Mouse (Mus musculus) embryonic facial prominence, embryonic 11.5 days (tissue): ENCODE measurements around the gene Rab4a. TPM values are rescaled to one million over a fixed set of nuclear protein-coding genes. Genes with fewer than 3 reads are reported as not detected.
A peak's percentile ranks its signal among the peaks of the same experiment; 100 is the strongest.

Experiments used
- ATAC-seq: fragments of 200-750 bp; cut with Nextera tagmentation; replicated peaks from 2 replicates; pipeline ENCODE4 v1.8.0; 2017; ENCODE audit warnings: low read depth; ENCODE audit not compliant: insufficient number of reproducible peaks, low FRiP score, low TSS enrichment
- DNase-seq: peaks from one replicate; pipeline ENCODE4 v3.0.0-alpha.2; 2015; ENCODE audit warnings: low spot score
- H3K27ac ChIP-seq: fragments of 300-500 bp; sonication (generic); replicated peaks from 2 replicates; pipeline ENCODE4 v1.5.1; 2014; ENCODE audit warnings: mild to moderate bottlenecking, low read depth, low read length, control low read depth
- H3K27me3 ChIP-seq: fragments of 300-500 bp; sonication (generic); 2 replicates; pipeline ENCODE4 v1.6.1; 2014; ENCODE audit warnings: mild to moderate bottlenecking, low read length, moderate library complexity, mixed read lengths; ENCODE audit not compliant: control insufficient read depth, insufficient read depth
- H3K36me3 ChIP-seq: fragments of 300-500 bp; sonication (generic); replicated peaks from 2 replicates; pipeline ENCODE4 v1.6.1; 2014; ENCODE audit warnings: low read depth, mild to moderate bottlenecking, low read length, moderate library complexity, mixed read lengths; ENCODE audit not compliant: control insufficient read depth, insufficient read depth
- H3K4me1 ChIP-seq: fragments of 300-500 bp; sonication (generic); 2 replicates; pipeline ENCODE4 v1.6.1; 2014; ENCODE audit warnings: low read length, mixed read lengths; ENCODE audit not compliant: control insufficient read depth, insufficient read depth
- H3K4me2 ChIP-seq: fragments of 300-500 bp; sonication (generic); 2 replicates; pipeline ENCODE4 v1.6.1; 2014; ENCODE audit warnings: low read depth, mild to moderate bottlenecking, control low read depth, low read length, moderate library complexity
- H3K4me3 ChIP-seq: fragments of 300-500 bp; sonication (generic); 2 replicates; pipeline ENCODE4 v1.5.1; 2014; ENCODE audit warnings: low read depth, low read length, control low read depth
- H3K9ac ChIP-seq: fragments of 300-500 bp; sonication (generic); replicated peaks from 2 replicates; pipeline ENCODE4 v1.6.1; 2014; ENCODE audit warnings: mild to moderate bottlenecking, control low read depth, low read length
- H3K9me3 ChIP-seq: fragments of 300-500 bp; sonication (generic); replicated peaks from 2 replicates; pipeline ENCODE4 v1.6.1; 2016; ENCODE audit warnings: mild to moderate bottlenecking, low read length, inconsistent platforms, mixed read lengths; ENCODE audit not compliant: control insufficient read depth
- WGBS: fragments of 180-500 bp; shearing (Covaris S2); extraction: QIAGEN DNeasy Blood & Tissue Kit; methylation state at CpG from one replicate; pipeline ENCODE4 v1.1.7; 2014; 5-methylcytosine and 5-hydroxymethylcytosine counted together
- polyA plus RNA-seq: library from polyadenylated mRNA; unstranded; fragments of >200 nt; fragmentation: Nextera tagmentation; extraction: Ambion mirVana; gene quantifications from 2 replicates; pipeline ENCODE4 v1.2.1, GENCODE M21; 2014

The Rab4a gene
- 56.7 and 57.3 TPM in 2 replicates for polyA plus RNA-seq

GRCm38 (mm10) chr8:123805718-123806373 is at the start of gene Rab4a:
TSS of gene Rab4a (plus strand) at chr8:123805985.
- H3K27me3 ChIP-seq: no peaks in the 10 kb centered on the region
- WGBS: 0% methylated on average over 35 of the region's 48 CpGs
- peak within 1 kb of the TSS; percentile 86 for H3K4me2 ChIP-seq

GRCm38 (mm10) chr8:123756901-123757300 is 48.9 kb upstream of the Rab4a start:
- no peak overlapping the region for H3K4me2 ChIP-seq
- H3K36me3 ChIP-seq: no peaks in the 10 kb centered on the region
- 74% methylated on average over 8 of the region's 8 CpGs for WGBS
- H3K4me1 ChIP-seq: peaks cover 7% of the 10 kb centered on the region
- H3K9me3 ChIP-seq: no peaks in the 10 kb centered on the region
- H3K4me3 ChIP-seq: no peak overlapping the region
- no peak overlapping the region for H3K27ac ChIP-seq
- H3K27me3 ChIP-seq: no peaks in the 10 kb centered on the region
- H3K9ac ChIP-seq: no peak overlapping the region
- ATAC-seq: no peak
- no peak for DNase-seq

More at GRCm38 (mm10) chr8:123805718-123806373, at the start of gene Rab4a:
- Histone ChIP-seq H3K36me3 (no peaks in the 10 kb centered on the region), H3K4me1 (peaks cover 4% of the 10 kb centered on the region), H3K9me3 (no peaks in the 10 kb centered on the region), H3K27ac (peak within 1 kb of the TSS; percentile 48), H3K9ac (peak within 1 kb of the TSS; percentile 77), H3K4me3 (peak within 1 kb of the TSS; percentile 65)
- DNase-seq (peak; percentile 93), ATAC-seq (peak; percentile 91)

- WGBS: 100% methylated on average over 1 of the region's 1 CpGs
Measured at GRCm38 (mm10) chr8:123758935-123759334, 46.9 kb upstream of the Rab4a start.

GRCm38 (mm10) chr8:123759933-123760332 is 45.9 kb upstream of the Rab4a start:
- WGBS: 11% methylated on average over 10 of the region's 10 CpGs
- peaks cover 4% of the 10 kb centered on the region for H3K4me1 ChIP-seq
- no peak overlapping the region for H3K4me2 ChIP-seq
- H3K4me3 ChIP-seq: no peak overlapping the region
- no peak overlapping the region for H3K9ac ChIP-seq
- H3K27ac ChIP-seq: no peak overlapping the region
- H3K9me3 ChIP-seq: no peaks in the 10 kb centered on the region
- H3K36me3 ChIP-seq: no peaks in the 10 kb centered on the region
- DNase-seq (peak; percentile 84), ATAC-seq (peak; percentile 74; the same call in 1 of the 2 replicates)
- no peaks in the 10 kb centered on the region for H3K27me3 ChIP-seq

More at GRCm38 (mm10) chr8:123758935-123759334, 46.9 kb upstream of the Rab4a start:
- Histone ChIP-seq H3K36me3 (no peaks in the 10 kb centered on the region), H3K4me1 (peaks cover 4% of the 10 kb centered on the region), H3K9ac (no peak overlapping the region), H3K27me3 (no peaks in the 10 kb centered on the region), H3K4me3 (no peak overlapping the region), H3K9me3 (no peaks in the 10 kb centered on the region), H3K4me2 (no peak overlapping the region), H3K27ac (no peak overlapping the region)
- DNase-seq: no peak
- no peak for ATAC-seq

DNA sequence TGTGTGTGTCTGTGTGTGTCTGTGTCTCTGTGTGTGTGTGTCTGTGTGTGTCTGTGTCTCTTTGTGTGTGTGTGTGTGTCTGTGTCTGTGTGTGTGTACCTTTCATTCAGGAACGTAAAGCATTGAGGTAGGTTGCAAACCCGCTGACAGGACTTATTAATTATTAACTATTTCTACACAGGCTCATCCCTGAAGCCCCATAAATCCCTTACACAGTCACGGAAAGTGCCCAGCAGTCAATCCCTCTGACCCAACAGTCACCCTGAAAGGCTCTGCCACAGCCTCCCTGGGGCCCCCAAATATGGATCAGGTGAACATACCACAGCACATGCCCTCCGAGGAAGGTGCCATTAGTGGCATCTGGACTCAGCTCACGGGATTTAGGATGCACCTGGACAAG is 45.2 kb upstream of the Rab4a start:
- H3K27ac ChIP-seq: no peak overlapping the region
- no peak overlapping the region for H3K4me3 ChIP-seq
- no peak for DNase-seq
- no peak for ATAC-seq
- peaks cover 4% of the 10 kb centered on the region for H3K4me1 ChIP-seq
- H3K4me2 ChIP-seq: no peak overlapping the region
- H3K9me3 ChIP-seq: no peaks in the 10 kb centered on the region
- no peaks in the 10 kb centered on the region for H3K27me3 ChIP-seq
- no peaks in the 10 kb centered on the region for H3K36me3 ChIP-seq
- H3K9ac ChIP-seq: no peak overlapping the region
- 55% methylated on average over 5 of the region's 5 CpGs for WGBS

- WGBS: 23% methylated on average over 12 of the region's 12 CpGs
- ATAC-seq (no peak; the same call in 1 of the 2 replicates), DNase-seq (no peak)
- H3K9me3 ChIP-seq: no peaks in the 10 kb centered on the region
- H3K4me3 ChIP-seq: no peak overlapping the region
- H3K9ac ChIP-seq: 0 out of 2 replicates have a peak overlapping the region, but pooled peaks have one; percentile 13
- no peak overlapping the region; the same call in 1 of the 2 replicates for H3K27ac ChIP-seq
- H3K27me3 ChIP-seq: no peaks in the 10 kb centered on the region
- H3K4me2 ChIP-seq: no peak overlapping the region
- peaks cover 4% of the 10 kb centered on the region for H3K4me1 ChIP-seq
- H3K36me3 ChIP-seq: no peaks in the 10 kb centered on the region
Measured at GRCm38 (mm10) chr8:123761266-123761882, 44.4 kb upstream of the Rab4a start.

DNA sequence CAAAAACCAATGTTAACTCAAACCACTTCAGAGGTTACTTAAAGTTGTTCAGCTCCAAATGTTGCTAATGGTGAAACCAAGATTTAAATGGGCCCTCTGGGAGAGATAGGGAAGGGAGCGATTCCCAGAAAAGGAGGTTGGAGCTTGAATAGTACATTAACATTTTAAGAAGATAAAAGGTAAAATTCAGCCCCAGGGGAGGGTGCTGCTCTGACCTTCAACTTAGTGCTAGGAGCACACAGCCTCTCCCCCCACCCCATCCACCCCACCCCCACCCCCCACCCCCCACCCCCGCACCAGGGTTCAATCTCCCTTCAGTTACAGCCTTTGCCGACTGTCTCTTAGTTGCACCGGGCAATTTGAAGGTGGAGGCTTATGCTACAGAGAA is 43.9 kb upstream of the Rab4a start:
- no peaks in the 10 kb centered on the region for H3K27me3 ChIP-seq
- no peaks in the 10 kb centered on the region for H3K36me3 ChIP-seq
- no peak overlapping the region; the same call in 1 of the 2 replicates for H3K27ac ChIP-seq
- H3K9me3 ChIP-seq: no peaks in the 10 kb centered on the region
- no peak overlapping the region for H3K4me2 ChIP-seq
- ATAC-seq (no peak), DNase-seq (no peak)
- 15% methylated on average over 4 of the region's 4 CpGs for WGBS
- no peak overlapping the region for H3K9ac ChIP-seq
- H3K4me3 ChIP-seq: no peak overlapping the region
- H3K4me1 ChIP-seq: peaks cover 4% of the 10 kb centered on the region

GRCm38 (mm10) chr8:123763355-123763754 is 42.4 kb upstream of the Rab4a start:
- Histone ChIP-seq H3K4me1 (peaks cover 4% of the 10 kb centered on the region), H3K27ac (no peak overlapping the region), H3K36me3 (no peaks in the 10 kb centered on the region), H3K9ac (no peak overlapping the region), H3K27me3 (no peaks in the 10 kb centered on the region), H3K4me3 (no peak overlapping the region), H3K9me3 (no peaks in the 10 kb centered on the region), H3K4me2 (no peak overlapping the region)
- ATAC-seq (no peak), DNase-seq (no peak)
- WGBS: 81% methylated on average over 7 of the region's 7 CpGs
